Mouse (Mus musculus): ENCODE measurements around the gene Zfp319.

- no peak for TF ChIP-seq CTCF (IDR thresholded peaks at IDR 0.05; ENCODE audit: borderline replicate concordance, extremely low read depth, insufficient read depth, insufficient read length)
- no peak for TF ChIP-seq POLR2A (IDR thresholded peaks at IDR 0.05; ENCODE audit: borderline replicate concordance, extremely low read depth, insufficient read depth, insufficient read length, poor library complexity, severe bottlenecking)
Observed at GRCm38 (mm10) chr8:95289066-95289650, 42.6 kb downstream of the Zfp319 start.

Data from brain, embryonic 14.5 days (tissue).